Mouse (Mus musculus) G1E (cell line): ENCODE data around the gene Plekhh1. TPM values are rescaled to one million over a fixed set of nuclear protein-coding genes. Genes with fewer than 3 reads are reported as not detected.
A peak's percentile ranks its signal among the peaks of the same experiment; 100 is the strongest.

ENCODE experiments used
- ATAC-seq: 2 replicates; pipeline ENCODE4 v1.8.0; 2016; ENCODE audit warnings: mild to moderate bottlenecking; ENCODE audit not compliant: insufficient number of reproducible peaks, poor library complexity, low FRiP score, severe bottlenecking; ENCODE audit errors: extremely low read depth
- DNase-seq: peaks from one replicate; pipeline ENCODE4 v3.0.0; 2012; ENCODE audit warnings: low spot score
- H3K27me3 ChIP-seq: 2 replicates; pipeline ENCODE4 v1.6.1; 2012; ENCODE audit warnings: mild to moderate bottlenecking, low read length, inconsistent platforms; ENCODE audit not compliant: insufficient read depth
- H3K36me3 ChIP-seq: replicated peaks from 2 replicates; pipeline ENCODE3; 2012; ENCODE audit warnings: mild to moderate bottlenecking, inconsistent platforms
- H3K4me1 ChIP-seq: 2 replicates; pipeline ENCODE4 v1.6.1; 2012; ENCODE audit warnings: low read depth, low read length, inconsistent platforms, mixed read lengths; ENCODE audit not compliant: insufficient read depth
- H3K4me3 ChIP-seq: 2 replicates; pipeline ENCODE4 v1.5.1; 2012; ENCODE audit warnings: low read depth, mild to moderate bottlenecking, inconsistent platforms, low read length, moderate library complexity, mixed read lengths
- H3K9me3 ChIP-seq: replicated peaks from 2 replicates; pipeline ENCODE4 v1.6.1; 2012; ENCODE audit warnings: inconsistent platforms
- CTCF ChIP-seq: IDR thresholded peaks from 2 replicates; pipeline ENCODE4 v1.5.1; 2012; ENCODE audit warnings: low read depth, low read length, inconsistent platforms, mixed read lengths
- GATA1 ChIP-seq: IDR thresholded peaks from 2 replicates; pipeline ENCODE4 v1.6.1; 2012; ENCODE audit warnings: borderline replicate concordance, low read length, inconsistent platforms, mixed read lengths
- GATA2 ChIP-seq: IDR thresholded peaks from 2 replicates; pipeline ENCODE4 v1.6.1; 2012; ENCODE audit warnings: low read depth, low read length, inconsistent platforms, borderline replicate concordance
- POLR2AphosphoS5 ChIP-seq: IDR thresholded peaks from 2 replicates; pipeline ENCODE4 v1.6.1; 2012; ENCODE audit warnings: low read depth, low read length, inconsistent platforms; ENCODE audit not compliant: insufficient replicate concordance
- TAL1 ChIP-seq: conservative IDR thresholded peaks from 2 replicates; pipeline ENCODE4 v1.6.1; 2012; ENCODE audit warnings: low read depth, low read length, inconsistent platforms, mixed read lengths
- polyA plus RNA-seq: library from polyadenylated mRNA; stranded (reverse); fragments of >175 nt; gene quantifications from 2 replicates; pipeline ENCODE4 v1.2.3, GENCODE M21; 2012
- total RNA-seq, 2 experiments: library from RNA; stranded (forward) in 1 of 2; stranded (reverse) in 1 of 2; fragments of 200-1000 nt in 1 of 2; fragments of >200 nt in 1 of 2; fragmentation: Nextera tagmentation in 1 of 2; gene quantifications; 2 replicates each; pipeline ENCODE4 v1.2.3; 2014 to 2017

Plekhh1 gene
- total and polyA plus RNA-seq, 3 experiments = 0.02 to 0.44 TPM; not detected in 1

DNA sequence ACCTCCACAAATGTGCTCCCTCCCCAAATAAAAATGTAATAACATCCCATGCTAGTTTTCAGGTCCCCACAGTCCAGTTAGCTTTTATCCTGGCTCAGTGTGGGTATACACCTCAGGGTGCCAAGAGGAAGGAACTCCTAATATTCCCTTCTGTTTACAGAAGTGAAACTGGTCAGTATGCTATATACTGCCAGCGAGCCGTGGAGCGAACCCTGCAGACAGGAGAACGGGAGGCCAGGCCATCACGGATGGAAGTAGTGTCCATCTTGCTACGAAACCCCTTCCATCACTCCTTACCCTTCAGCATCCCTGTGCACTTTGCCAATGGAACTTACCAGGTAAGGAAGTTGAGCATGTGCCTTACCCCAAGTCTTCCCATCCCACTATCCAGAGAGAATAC is 43.6 kb downstream of the Plekhh1 start:
- H3K4me3 ChIP-seq = no peak overlapping the region
- ATAC-seq = no peak
- peaks cover 62% of the 10 kb centered on the region for H3K36me3 ChIP-seq

DNA sequence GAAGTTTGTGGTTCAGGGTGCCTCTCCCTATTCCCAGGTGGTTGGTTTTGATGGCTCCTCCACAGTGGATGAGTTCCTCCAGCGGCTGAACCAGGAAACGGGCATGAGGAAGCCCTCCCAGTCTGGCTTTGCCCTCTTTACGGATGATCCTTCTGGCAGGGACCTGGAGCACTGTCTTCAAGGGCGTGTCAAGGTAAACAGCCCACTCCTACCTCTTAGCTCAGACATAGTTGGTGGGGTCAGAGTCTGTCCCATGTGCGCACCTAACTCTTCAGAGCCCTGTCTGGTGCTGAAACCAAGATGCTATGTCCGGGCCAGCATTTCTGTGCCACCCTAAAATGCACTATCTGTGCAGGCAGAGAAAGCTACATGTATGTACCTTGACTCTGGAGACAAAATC is 44.4 kb downstream of the Plekhh1 start:
- no peak overlapping the region for H3K4me3 ChIP-seq

More for the DNA sequence above, 43.6 kb downstream of the Plekhh1 start:
- no peak for TF ChIP-seq CTCF
- no peak for DNase-seq
- Histone ChIP-seq H3K27me3 (peaks cover 3% of the 10 kb centered on the region; the same call in 1 of the 2 replicates), H3K4me1 (peaks cover 2% of the 10 kb centered on the region; the same call in 1 of the 2 replicates), H3K9me3 (no peaks in the 10 kb centered on the region)

DNA sequence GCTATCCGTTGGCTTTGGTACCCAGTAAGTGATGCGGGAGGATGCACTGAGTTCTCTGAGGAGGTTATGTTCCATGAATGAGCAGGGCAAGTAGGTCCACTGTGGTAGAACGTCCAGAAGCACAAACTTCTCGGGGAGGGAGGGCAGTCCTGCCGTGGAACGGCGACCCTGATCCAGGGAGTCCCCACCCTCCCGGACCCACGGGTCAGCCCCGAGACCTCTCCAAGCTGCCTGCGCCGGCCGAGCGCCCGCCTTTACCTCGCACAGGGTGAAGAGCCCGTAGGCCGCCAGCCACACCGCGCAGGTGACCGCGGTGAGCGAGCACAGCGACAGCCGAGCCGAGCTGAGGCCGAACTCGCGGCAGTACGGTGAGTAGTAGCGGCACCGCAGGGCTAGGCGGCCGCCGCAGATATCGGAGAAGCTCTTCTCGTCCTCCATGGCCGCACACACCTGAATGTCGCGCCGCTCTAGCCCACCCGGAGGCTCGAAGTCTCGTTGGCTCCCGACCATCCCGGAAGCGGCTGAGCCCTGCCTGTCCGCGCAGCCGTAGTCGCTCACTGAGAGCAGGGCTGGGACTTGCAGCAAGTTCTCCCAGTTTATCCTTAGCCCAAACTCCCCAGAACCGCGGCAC is 60.3 kb downstream of the Plekhh1 start, which contains the start of gene Pigh:
TSS of gene Pigh (minus strand) at position 470 of the 631 bp plus-strand sequence.
- H3K9me3 ChIP-seq = no peaks in the 10 kb centered on the region; the same call in 1 of the 2 replicates
- TF ChIP-seq GATA2 (no peak), CTCF (no peak), TAL1 (no peak), POLR2AphosphoS5 (no peak), GATA1 (no peak)
- peak; percentile 95 for DNase-seq
- peak within 1 kb of the TSS; percentile 85 for H3K4me3 ChIP-seq
- H3K36me3 ChIP-seq = peaks cover 39% of the 10 kb centered on the region
- ATAC-seq = peak; percentile 95
- 0 out of 2 replicates have a peak, but pooled peaks cover 4% of the 10 kb centered on the region for H3K27me3 ChIP-seq
- H3K4me1 ChIP-seq = peaks cover 29% of the 10 kb centered on the region

More for the DNA sequence above, 44.4 kb downstream of the Plekhh1 start:
- TF ChIP-seq GATA2 = no peak
- no peak for TF ChIP-seq CTCF
- TF ChIP-seq POLR2AphosphoS5 = no peak
- TF ChIP-seq TAL1 = no peak
- H3K4me1 ChIP-seq = peaks cover 2% of the 10 kb centered on the region; the same call in 1 of the 2 replicates
- peaks cover 3% of the 10 kb centered on the region; the same call in 1 of the 2 replicates for H3K27me3 ChIP-seq
- no peak for DNase-seq
- no peaks in the 10 kb centered on the region for H3K9me3 ChIP-seq
- H3K36me3 ChIP-seq = peaks cover 70% of the 10 kb centered on the region
- ATAC-seq = no peak

DNA sequence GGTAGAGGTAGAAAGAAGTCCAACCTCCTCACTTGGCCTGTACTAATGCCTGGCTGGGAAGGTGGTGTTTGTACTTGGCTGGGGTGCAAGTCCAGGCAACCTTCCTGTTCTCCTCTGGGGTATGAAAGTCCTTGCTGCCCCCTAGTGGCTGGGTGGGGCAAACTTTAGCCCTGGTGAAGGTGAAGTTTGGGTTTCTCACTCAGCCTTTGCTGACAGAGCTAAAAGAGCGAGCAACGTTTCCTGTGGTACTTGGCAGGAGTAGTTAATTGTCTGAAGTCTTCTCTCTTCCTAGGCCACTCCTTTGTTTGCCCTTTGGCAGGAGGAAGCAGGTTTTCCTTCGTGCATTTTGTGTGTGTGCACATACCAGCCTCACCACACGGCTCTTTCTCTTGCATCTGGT is 63.6 kb downstream of the Plekhh1 start:
- H3K36me3 ChIP-seq = peaks cover 7% of the 10 kb centered on the region
- H3K27me3 ChIP-seq = peaks cover 15% of the 10 kb centered on the region
- TF ChIP-seq GATA1 = no peak
- TF ChIP-seq GATA2 = no peak
- TF ChIP-seq CTCF = peak; percentile 71
- no peak for TF ChIP-seq TAL1
- H3K9me3 ChIP-seq = no peaks in the 10 kb centered on the region; the same call in 1 of the 2 replicates
- H3K4me3 ChIP-seq = no peak overlapping the region
- DNase-seq (peak; percentile 55), ATAC-seq (peak; percentile 35)
- peaks cover 18% of the 10 kb centered on the region for H3K4me1 ChIP-seq

DNA sequence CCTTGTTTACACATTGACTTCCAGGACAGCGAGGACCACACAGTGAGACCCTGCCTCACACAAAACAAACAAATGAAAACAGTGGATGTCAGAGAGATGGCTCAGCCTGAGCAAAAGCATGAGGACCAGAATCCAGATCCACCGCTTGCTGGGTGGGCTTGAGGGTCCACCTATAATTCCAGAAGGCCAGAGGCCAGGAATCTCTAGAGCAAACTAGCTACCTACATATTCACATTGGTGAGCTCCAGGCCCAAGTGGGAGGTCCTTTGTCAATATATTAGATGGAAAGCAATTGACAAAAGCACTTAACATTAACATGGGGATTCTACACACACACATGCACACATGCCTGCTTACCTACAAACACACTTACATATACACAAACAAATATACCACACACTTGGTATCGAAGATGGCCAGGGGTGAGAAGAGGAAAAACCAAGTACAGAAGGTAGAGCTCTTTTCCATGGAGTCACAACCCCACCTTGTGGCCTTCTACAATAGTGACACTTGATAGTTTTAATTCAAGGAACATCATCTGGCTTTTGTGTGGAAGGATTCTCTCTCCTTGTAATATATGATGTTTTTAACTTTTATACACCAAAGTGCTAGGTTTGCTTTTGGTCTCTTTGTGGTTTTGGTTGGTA is 68.3 kb downstream of the Plekhh1 start:
- DNase-seq = no peak
- Histone ChIP-seq H3K4me1 (peaks cover 5% of the 10 kb centered on the region), H3K9me3 (no peaks in the 10 kb centered on the region), H3K27me3 (peaks cover 32% of the 10 kb centered on the region), H3K4me3 (no peak overlapping the region), H3K36me3 (no peaks in the 10 kb centered on the region)
- TF ChIP-seq POLR2AphosphoS5 = no peak
- TF ChIP-seq TAL1 = no peak
- TF ChIP-seq GATA2 = no peak
- 0 out of 2 replicates have a peak, but pooled peaks have one; percentile 22 for TF ChIP-seq CTCF
- TF ChIP-seq GATA1 = no peak
- no peak for ATAC-seq

DNA sequence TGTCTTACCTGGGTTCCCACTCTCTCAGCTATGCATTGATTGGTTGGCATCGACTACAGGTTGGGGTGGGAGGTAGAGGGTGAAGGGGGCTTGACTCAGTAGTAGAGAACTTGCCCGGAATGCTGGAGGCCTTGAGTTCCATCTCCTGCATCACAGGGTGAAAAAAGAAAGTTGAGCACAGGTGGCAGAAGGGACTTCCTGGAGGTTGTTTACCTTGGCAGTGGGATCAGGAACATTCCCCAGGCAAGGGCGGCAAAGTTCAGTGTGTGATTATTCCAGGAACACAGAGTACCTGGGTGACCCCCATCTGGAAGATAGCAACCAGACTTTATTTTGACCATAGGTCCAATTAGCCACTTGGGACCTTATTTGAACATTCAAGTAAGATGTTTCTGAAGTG is 74.8 kb downstream of the Plekhh1 start:
- Histone ChIP-seq H3K36me3 (no peaks in the 10 kb centered on the region), H3K9me3 (no peaks in the 10 kb centered on the region), H3K4me3 (no peak overlapping the region), H3K4me1 (peaks cover 2% of the 10 kb centered on the region; the same call in 1 of the 2 replicates), H3K27me3 (peaks cover 15% of the 10 kb centered on the region)
- ATAC-seq = no peak
- no peak for DNase-seq
- TF ChIP-seq GATA1 (no peak), POLR2AphosphoS5 (no peak), CTCF (no peak), TAL1 (no peak), GATA2 (no peak)
